Mouse (Mus musculus) C2C12 (cell line): ENCODE results near the gene Swi5. TPM values are rescaled to one million over a fixed set of nuclear protein-coding genes. Genes with fewer than 3 reads are reported as not detected.

Experiments
- H3K27me3 ChIP-seq: one replicate; pipeline ENCODE4 v1.6.1; 2011; ENCODE audit not compliant: control insufficient read depth, insufficient read depth, insufficient read length
- H3K36me3 ChIP-seq: one replicate; pipeline ENCODE4 v1.6.1; 2011; ENCODE audit not compliant: control insufficient read depth, insufficient read depth
- H3K4me3 ChIP-seq: one replicate; pipeline ENCODE4 v1.5.1; 2011; ENCODE audit warnings: mild to moderate bottlenecking, control low read depth; ENCODE audit not compliant: poor library complexity, insufficient read depth, severe bottlenecking
- H3K79me2 ChIP-seq: one replicate; pipeline ENCODE4 v1.6.1; 2011; ENCODE audit not compliant: control insufficient read depth, insufficient read depth
- H3K79me3 ChIP-seq: one replicate; pipeline ENCODE4 v1.6.1; 2011; ENCODE audit warnings: low read depth, control low read depth
- H3ac ChIP-seq: one replicate; pipeline ENCODE3; 2011; ENCODE audit warnings: low read depth; ENCODE audit not compliant: control insufficient read depth, insufficient read length
- CEBPB ChIP-seq: IDR thresholded peaks from one replicate; pipeline ENCODE4 v1.6.1; 2011; ENCODE audit warnings: low read depth, mild to moderate bottlenecking, control low read depth, moderate library complexity
- CTCF ChIP-seq: IDR thresholded peaks from one replicate; pipeline ENCODE4 v1.5.1; 2011; ENCODE audit not compliant: control insufficient read depth, insufficient read depth, insufficient read length
- FOSL1 ChIP-seq: IDR thresholded peaks from one replicate; pipeline ENCODE4 v1.8.0; 2011; ENCODE audit warnings: mild to moderate bottlenecking, low read length; ENCODE audit not compliant: poor library complexity, insufficient read depth, severe bottlenecking
- MAX ChIP-seq: IDR thresholded peaks from one replicate; pipeline ENCODE4 v1.6.1; 2011; ENCODE audit warnings: mild to moderate bottlenecking, control low read depth
- MYOD1 ChIP-seq: IDR thresholded peaks from one replicate; pipeline ENCODE4 v1.6.1; 2011; ENCODE audit warnings: low read depth; ENCODE audit not compliant: control insufficient read depth, insufficient read length
- MYOG ChIP-seq: IDR thresholded peaks from one replicate; pipeline ENCODE4 v1.6.1; 2011; ENCODE audit not compliant: control insufficient read depth, insufficient read length; ENCODE audit errors: extremely low read depth
- USF1 ChIP-seq: IDR thresholded peaks from one replicate; pipeline ENCODE4 v1.6.1; 2011; ENCODE audit warnings: low read depth, mild to moderate bottlenecking, control low read depth, moderate library complexity
- long read RNA-seq, 2 experiments: library from polyadenylated mRNA; unstranded; transcript quantifications; one replicate each; pipeline ENCODE4 v2.0.0; 2019 to 2020
- polyA plus RNA-seq: library from polyadenylated mRNA; unstranded; fragments of >200 nt; fragmentation: generic; extraction: Trizol; gene quantifications from one replicate; pipeline ENCODE4 v1.2.1, GENCODE M21; 2012; ENCODE audit warnings: missing spikeins

Gene Swi5
- 387 TPM for polyA plus RNA-seq
- long read RNA-seq, experiment 1, transcript Swi5-207 (5 exons, 768 nt), result major isoform, 153 of 168 reads
- long read RNA-seq, experiment 1, partial matches to known transcripts, result 7 of 168 reads
- long read RNA-seq, experiment 1, other reads (novel, unspliced or antisense), result 3 of 168 reads
- long read RNA-seq, experiment 2, full-length matches to known transcripts, result 37 of 39 reads
- long read RNA-seq, experiment 2, partial matches to known transcripts, result 2 of 39 reads
- long read RNA-seq, experiment 2, other reads (novel, unspliced or antisense), result 0 of 39 reads

DNA sequence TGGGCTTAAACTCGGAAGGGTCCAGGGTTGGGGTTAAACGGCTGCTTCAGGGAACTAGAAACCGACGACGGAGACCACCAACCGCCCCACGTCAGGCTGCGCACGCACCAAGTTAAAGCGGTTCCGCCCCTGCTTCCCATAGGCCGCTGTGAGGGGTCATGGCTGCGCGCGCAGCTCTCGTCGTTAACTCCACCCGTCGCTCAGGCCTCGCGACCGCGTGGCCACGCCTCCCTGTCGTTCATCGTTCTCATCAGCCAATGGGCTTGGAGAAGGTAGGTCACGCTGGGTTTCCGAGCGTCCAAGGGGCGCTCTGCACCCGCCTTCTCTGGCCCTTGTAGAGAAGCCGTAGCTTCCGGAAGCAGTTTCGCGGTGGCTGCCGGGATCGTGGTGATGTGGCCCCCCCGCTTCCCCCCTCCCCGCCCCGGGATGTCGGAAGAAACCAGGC, at the start of gene Swi5:
Swi5 (minus strand) TSS at position 153 of the 445 bp plus-strand sequence.
- Histone ChIP-seq H3K79me3 (peaks cover 46% of the 10 kb centered on the region), H3K79me2 (peaks cover 72% of the 10 kb centered on the region), H3K36me3 (peaks cover 29% of the 10 kb centered on the region), H3K27me3 (no peaks in the 10 kb centered on the region), H3ac (peak within 1 kb of the TSS; percentile 95), H3K4me3 (peak within 1 kb of the TSS; percentile 96)
- peak; percentile 87 for TF ChIP-seq USF1
- TF ChIP-seq CEBPB, result no peak
- TF ChIP-seq CTCF, result no peak
- TF ChIP-seq MYOG, result no peak
- TF ChIP-seq MAX, result peak; percentile 61
- TF ChIP-seq FOSL1, result no peak
- TF ChIP-seq MYOD1, result no peak

DNA sequence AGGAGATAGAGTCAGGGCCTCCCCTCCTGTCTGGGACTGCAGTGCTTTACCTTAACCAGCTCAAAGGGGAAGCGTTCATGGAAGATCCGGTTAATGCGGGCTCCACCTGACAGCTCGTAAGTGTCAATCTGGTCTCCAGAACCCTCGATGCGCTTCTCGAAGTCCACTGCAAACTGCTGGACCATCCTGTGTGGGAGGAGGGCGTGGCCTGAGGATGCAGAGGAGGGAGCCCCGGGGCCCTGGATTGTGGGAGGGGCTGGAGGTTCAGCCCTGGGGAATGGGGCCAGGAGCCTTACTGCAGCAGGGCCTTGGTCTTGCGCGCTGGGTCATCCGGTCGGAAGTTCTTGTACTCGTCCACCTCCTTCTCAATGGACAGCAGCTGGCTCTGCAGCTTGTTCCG, 48.0 kb upstream of the Swi5 start:
- H3K79me3 ChIP-seq, result no peaks in the 10 kb centered on the region
- H3ac ChIP-seq, result no peak overlapping the region
- no peak for TF ChIP-seq MAX
- no peak for TF ChIP-seq CEBPB
- TF ChIP-seq MYOD1, result no peak
- TF ChIP-seq CTCF, result no peak
- no peak for TF ChIP-seq USF1
- TF ChIP-seq FOSL1, result no peak
- no peak for TF ChIP-seq MYOG
- H3K36me3 ChIP-seq, result peaks cover 4% of the 10 kb centered on the region
- no peaks in the 10 kb centered on the region for H3K79me2 ChIP-seq
- no peaks in the 10 kb centered on the region for H3K27me3 ChIP-seq
- no peak overlapping the region for H3K4me3 ChIP-seq

DNA sequence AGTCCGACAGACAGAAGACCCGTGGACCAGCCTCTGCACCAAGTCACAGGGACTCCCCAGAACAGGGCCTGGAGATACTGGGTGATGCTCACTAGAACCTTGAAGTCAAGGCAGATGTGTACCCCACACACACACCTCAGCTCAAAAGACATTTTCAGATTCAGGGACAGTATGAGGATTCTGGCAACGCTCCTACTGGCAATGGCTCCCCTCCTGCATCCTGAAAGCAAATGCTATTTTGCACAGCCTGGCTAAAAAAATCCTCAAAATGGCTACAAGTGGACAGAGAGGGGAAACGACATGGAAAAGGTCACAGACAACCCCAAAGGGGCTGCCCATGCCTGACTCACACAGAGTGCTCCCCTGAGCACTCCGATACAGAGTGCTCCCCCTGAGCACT, 44.3 kb upstream of the Swi5 start:
- H3K79me2 ChIP-seq, result no peaks in the 10 kb centered on the region
- H3K79me3 ChIP-seq, result no peaks in the 10 kb centered on the region
- H3ac ChIP-seq, result no peak overlapping the region
- TF ChIP-seq USF1, result no peak
- TF ChIP-seq MYOG, result no peak
- TF ChIP-seq CTCF, result no peak
- no peak for TF ChIP-seq MYOD1
- no peak for TF ChIP-seq FOSL1
- TF ChIP-seq CEBPB, result no peak
- TF ChIP-seq MAX, result no peak
- no peak overlapping the region for H3K4me3 ChIP-seq
- H3K36me3 ChIP-seq, result no peaks in the 10 kb centered on the region
- H3K27me3 ChIP-seq, result no peaks in the 10 kb centered on the region

DNA sequence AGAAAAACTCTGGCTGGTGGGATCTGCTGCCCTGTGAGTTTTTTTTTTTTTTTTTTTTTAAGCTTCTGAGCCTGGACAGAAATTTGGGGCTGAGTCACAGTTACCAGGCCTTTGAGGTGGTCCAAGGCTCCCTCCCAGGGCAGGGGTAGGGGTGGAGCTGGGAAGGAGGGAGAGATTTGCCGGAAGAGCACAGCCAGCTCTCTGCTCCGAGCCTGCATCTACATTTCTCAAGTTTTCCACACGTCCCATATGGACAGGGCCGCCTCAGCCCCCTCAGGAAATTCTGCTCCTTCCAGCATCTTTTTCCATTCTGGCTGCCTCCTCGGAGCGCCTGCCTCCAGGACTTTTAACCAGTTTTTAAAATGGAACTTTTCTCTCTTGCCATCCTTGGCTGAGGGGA, 41.7 kb upstream of the Swi5 start:
- Histone ChIP-seq H3ac (no peak overlapping the region), H3K27me3 (no peaks in the 10 kb centered on the region), H3K79me2 (no peaks in the 10 kb centered on the region), H3K36me3 (no peaks in the 10 kb centered on the region), H3K4me3 (no peak overlapping the region), H3K79me3 (no peaks in the 10 kb centered on the region)
- no peak for TF ChIP-seq USF1
- no peak for TF ChIP-seq CTCF
- TF ChIP-seq MYOG, result no peak

DNA sequence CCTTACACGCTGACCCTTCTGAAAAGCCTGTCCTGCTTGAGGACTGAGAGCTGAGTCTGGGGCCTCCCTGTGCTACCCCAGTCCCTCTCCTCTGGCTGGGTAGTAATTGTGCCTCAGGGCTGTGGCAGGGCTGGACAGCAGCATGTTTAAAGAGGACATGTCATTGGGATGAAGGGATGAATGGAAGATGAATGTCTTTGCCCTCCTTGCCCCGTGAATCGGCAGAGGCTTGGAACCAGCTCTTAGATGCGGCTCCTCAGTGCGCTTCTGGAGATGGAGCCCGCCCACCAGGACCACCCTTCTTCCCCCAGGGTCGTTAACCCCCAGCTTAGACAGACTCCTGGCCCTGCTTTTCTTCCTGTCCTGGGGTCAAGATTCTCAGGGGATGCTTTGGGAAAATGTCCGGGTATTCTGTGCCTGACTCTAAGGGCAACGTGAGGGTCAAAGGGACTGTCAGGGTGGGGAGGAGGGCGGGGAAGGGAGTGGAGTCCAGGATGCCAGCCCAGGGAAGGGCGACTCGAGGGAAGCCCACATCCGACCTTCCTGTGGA, 41.1 kb upstream of the Swi5 start:
- Histone ChIP-seq H3K4me3 (no peak overlapping the region), H3ac (peak overlapping the region; percentile 3), H3K27me3 (no peaks in the 10 kb centered on the region), H3K36me3 (no peaks in the 10 kb centered on the region), H3K79me3 (no peaks in the 10 kb centered on the region), H3K79me2 (no peaks in the 10 kb centered on the region)
- TF ChIP-seq MYOD1 (no peak), FOSL1 (no peak), CEBPB (no peak), MAX (no peak), CTCF (no peak), USF1 (no peak), MYOG (no peak)
